Mouse (Mus musculus) C2C12 (cell line): ENCODE measurements around the gene Mafb.

Source experiments
- CEBPB ChIP-seq: IDR thresholded peaks from one replicate; pipeline ENCODE4 v1.6.1; 2011; ENCODE audit warnings: low read depth, mild to moderate bottlenecking, control low read depth, moderate library complexity
- CTCF ChIP-seq: IDR thresholded peaks from one replicate; pipeline ENCODE4 v1.5.1; 2011; ENCODE audit not compliant: control insufficient read depth, insufficient read depth, insufficient read length
- MAX ChIP-seq: IDR thresholded peaks from one replicate; pipeline ENCODE4 v1.6.1; 2011; ENCODE audit warnings: mild to moderate bottlenecking, control low read depth
- MYOD1 ChIP-seq: IDR thresholded peaks from one replicate; pipeline ENCODE4 v1.6.1; 2011; ENCODE audit warnings: low read depth; ENCODE audit not compliant: control insufficient read depth, insufficient read length
- MYOG ChIP-seq: IDR thresholded peaks from one replicate; pipeline ENCODE4 v1.6.1; 2011; ENCODE audit not compliant: control insufficient read depth, insufficient read length; ENCODE audit errors: extremely low read depth
- USF1 ChIP-seq: IDR thresholded peaks from one replicate; pipeline ENCODE4 v1.6.1; 2011; ENCODE audit warnings: low read depth, mild to moderate bottlenecking, control low read depth, moderate library complexity

DNA sequence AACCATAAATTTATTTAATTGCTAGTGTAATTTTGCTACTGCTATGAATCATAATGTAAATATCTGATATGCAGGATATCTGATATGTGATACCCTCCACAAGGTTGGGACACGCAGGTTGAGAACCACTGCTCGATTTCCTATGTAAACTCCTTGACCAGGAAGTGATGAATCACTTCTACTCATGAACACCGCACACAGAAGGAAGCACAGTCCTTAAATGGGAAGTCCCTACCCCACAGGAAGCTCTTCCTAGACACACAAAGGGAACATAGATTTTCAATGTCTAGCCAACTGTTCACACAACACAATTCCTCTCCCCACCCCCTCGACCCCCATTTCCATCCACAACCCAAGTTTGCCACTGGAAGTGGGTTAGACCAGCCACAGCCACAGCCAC lies 48.6 kb downstream of the Mafb start:
- TF ChIP-seq CTCF (no peak), CEBPB (no peak), USF1 (no peak), MYOD1 (no peak), MYOG (no peak), MAX (no peak)
